Mouse (Mus musculus): ENCODE data around the gene Kcnmb2.

DNA sequence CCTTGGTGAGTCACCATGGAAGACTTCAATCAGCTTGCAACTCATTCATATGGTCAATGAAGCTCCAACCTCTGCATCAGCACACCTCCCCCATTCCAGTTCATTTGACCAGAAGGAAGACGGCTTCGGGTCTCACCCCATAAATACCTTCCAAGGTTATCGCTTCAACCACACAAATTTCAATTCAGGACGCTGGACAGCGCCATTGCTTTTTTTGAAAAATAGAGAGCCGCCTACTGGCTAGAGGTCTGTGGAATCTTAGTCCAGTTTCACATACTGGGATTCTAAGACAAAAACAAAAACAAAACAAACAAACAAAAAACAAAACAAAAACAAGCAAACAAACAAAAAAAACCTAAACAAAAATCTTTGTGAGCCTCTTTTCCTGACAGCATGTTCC is 39.2 kb downstream of the Kcnmb2 start:
- TF ChIP-seq CTCF (IDR thresholded peaks at IDR 0.05; ENCODE audit: control insufficient read depth, insufficient read depth, low read length) (no peak), POLR2A (IDR thresholded peaks at IDR 0.05; ENCODE audit: borderline replicate concordance, control insufficient read depth, low read depth, low read length) (no peak)
